Mouse (Mus musculus): ENCODE data around the gene Ppp1r3e. TPM values are rescaled to one million over a fixed set of nuclear protein-coding genes. Genes with fewer than 3 reads are reported as not detected.

The Ppp1r3e gene
- polyA plus RNA-seq, 1 experiment from 2014 or later = 0.98 TPM

DNA sequence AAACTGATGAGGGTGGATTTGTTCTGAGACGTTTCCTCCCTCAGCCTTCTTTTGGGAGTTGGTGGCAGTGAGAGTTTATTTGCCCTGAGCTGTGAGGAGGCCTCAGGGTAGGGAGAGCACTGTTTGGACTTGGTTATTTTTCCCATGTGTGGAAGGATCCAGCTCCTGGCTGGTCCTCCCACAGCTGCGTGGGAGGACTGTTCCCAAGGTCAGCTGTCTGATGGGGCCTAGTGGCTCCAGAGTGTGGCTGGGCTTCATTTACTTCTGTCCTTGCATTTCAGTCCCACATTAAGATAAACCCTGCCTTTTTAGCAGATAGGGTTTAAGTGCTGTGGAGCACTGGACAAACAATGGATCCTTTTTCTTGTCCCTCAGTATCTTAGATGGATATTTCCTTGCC lies 20.1 kb upstream of the Ppp1r3e start:
- Histone ChIP-seq H3K36me3 (peaks cover 37% of the 10 kb centered on the region), H3K4me1 (peaks cover 23% of the 10 kb centered on the region), H3K9me3 (no peaks in the 10 kb centered on the region), H3K27me3 (ENCODE audit: insufficient read depth, poor library complexity, severe bottlenecking) (no peaks in the 10 kb centered on the region), H3K27ac (peak overlapping the region; percentile 29; the same call in 1 of the 2 replicates), H3K4me3 (no peak overlapping the region)
- DNase-seq (ENCODE audit: low spot score) = no peak
- WGBS = 55% methylated on average over 2 of the region's 2 CpGs

DNA sequence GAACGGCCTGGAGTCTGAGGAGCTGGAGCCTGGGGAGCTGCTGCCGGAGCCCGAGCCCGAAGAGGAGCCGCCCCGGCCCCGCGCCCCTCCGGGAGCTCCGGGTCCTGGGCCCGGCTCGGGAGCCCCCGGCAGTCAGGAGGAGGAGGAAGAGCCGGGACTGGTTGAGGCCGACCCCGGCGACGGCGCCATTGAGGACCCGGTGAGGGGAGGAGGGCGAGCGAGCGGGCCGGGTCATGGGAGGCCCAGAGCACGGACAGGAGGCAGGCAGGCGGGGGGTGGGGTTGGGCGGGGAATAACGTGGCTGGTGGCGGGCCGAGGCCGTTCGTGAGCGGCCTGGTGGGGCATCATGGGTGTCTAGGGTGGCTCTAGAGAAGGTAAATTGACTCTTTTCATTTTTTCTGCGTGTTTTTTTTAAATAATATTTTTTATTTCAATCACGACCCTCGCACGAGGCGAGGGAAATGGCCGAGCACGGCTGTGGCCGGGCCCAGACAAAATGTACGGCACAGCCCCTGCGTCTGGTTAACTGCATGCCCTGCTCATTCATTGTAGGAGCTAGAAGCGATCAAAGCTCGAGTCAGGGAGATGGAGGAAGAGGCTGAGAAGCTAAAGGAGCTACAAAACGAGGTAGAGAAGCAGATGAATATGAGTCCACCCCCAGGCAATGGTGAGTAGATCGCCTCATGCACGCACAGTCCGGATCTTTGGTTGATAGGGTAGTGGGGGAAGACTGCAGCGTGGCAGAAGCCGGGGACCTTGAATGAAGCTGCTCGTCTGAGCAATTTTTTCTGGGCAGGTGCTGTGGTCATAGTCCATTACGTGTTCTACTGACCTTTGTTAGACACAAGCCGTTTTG lies 17.2 kb upstream of the Ppp1r3e start:
- Histone ChIP-seq H3K4me1 (peaks cover 23% of the 10 kb centered on the region), H3K36me3 (peaks cover 37% of the 10 kb centered on the region), H3K27ac (peak overlapping the region; percentile 97), H3K27me3 (ENCODE audit: insufficient read depth, poor library complexity, severe bottlenecking) (no peaks in the 10 kb centered on the region), H3K9me3 (no peaks in the 10 kb centered on the region), H3K4me3 (peak overlapping the region; percentile 80)
- DNase-seq (ENCODE audit: low spot score) = peak; percentile 87
- WGBS = under 1% methylated on average over 54 of the region's 54 CpGs

DNA sequence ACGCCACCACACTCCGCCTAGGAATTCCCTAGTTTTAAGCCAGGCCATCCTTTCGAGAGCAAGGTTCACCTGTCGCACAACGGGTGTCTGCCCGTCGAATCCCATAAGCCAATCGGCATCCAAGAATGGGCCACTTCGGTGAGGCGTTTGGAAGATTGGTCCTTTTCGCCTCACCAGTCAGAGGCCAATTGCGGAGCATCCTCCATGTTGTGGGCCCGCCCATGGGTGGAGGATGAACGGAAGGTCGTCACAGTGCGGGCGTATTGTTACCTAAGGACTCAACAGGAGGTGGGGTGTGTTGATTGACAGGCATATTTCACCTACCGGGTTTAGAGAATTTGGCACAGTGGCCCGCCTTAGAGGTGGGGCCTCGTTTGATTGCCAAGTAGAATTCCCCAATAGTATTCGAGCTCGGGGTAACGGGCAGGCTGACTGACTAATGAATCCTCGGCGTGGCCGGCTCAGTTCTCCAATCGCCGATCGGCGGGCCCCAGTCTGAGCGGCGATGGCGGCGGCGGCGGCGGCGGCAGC lies 16.4 kb upstream of the Ppp1r3e start:
- peak overlapping the region; percentile 97 for H3K27ac ChIP-seq
- peak; percentile 100 for DNase-seq (ENCODE audit: low spot score)
- H3K36me3 ChIP-seq = peaks cover 33% of the 10 kb centered on the region
- peak overlapping the region; percentile 80 for H3K4me3 ChIP-seq
- no peaks in the 10 kb centered on the region for H3K27me3 ChIP-seq (ENCODE audit: insufficient read depth, poor library complexity, severe bottlenecking)
- H3K4me1 ChIP-seq = peaks cover 23% of the 10 kb centered on the region
- under 1% methylated on average over 38 of the region's 38 CpGs for WGBS
- no peaks in the 10 kb centered on the region for H3K9me3 ChIP-seq

DNA sequence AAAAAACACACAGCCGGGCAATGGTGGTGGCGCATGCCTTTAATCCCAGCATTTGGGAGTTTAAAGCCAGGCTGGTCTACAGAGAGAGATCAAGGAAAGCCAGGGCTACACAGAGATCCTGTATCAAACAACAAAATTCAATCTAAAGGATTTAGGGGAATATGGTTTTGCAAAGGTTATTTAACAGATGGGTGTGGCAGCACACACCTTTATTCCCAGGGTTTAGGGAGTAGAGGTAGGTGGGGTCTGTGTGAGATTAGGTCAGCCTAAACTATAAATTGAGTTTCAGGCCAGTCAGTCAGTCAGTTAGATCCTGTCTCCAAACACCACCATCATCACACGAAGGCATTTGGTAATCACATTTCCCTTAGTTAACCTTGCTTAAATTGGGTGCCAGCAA lies 14.8 kb upstream of the Ppp1r3e start, which contains the start of gene Pabpn1:
TSS of gene Pabpn1 (plus strand) at position 301 of the 400 bp plus-strand sequence.
- H3K4me1 ChIP-seq = peaks cover 15% of the 10 kb centered on the region
- WGBS = 92% methylated on average over 3 of the region's 3 CpGs

DNA sequence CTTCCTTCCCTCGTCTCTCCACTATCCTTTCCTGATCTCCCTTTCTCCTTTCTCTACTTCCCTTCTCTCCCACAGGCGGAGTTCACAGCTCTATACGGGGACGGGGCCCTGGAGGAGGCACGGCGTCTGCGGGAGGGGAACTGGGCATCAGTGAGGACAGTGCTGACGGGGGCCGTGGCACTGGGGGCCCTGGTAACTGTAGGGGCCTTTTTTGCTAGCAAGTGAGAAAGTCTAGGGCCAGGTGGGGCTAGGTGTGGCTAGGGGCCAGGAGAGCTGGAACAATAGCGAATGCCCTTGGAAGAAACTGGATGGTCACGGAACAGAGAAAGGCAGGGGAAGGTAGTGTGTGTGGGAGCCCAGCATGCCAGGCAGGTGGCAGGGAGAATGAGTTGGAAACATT lies 8.0 kb upstream of the Ppp1r3e start:
- Histone ChIP-seq H3K4me3 (no peak overlapping the region), H3K4me1 (peaks cover 35% of the 10 kb centered on the region), H3K9me3 (no peaks in the 10 kb centered on the region), H3K27me3 (ENCODE audit: insufficient read depth, poor library complexity, severe bottlenecking) (no peaks in the 10 kb centered on the region), H3K27ac (peak overlapping the region; percentile 29; the same call in 1 of the 2 replicates), H3K36me3 (peaks cover 27% of the 10 kb centered on the region; the same call in 1 of the 2 replicates)
- DNase-seq (ENCODE audit: low spot score) = no peak
- WGBS = 87% methylated on average over 11 of the region's 11 CpGs

More for the DNA sequence above, 14.8 kb upstream of the Ppp1r3e start, which contains the start of gene Pabpn1:
- Histone ChIP-seq H3K27ac (peak within 1 kb of the TSS; percentile 97), H3K27me3 (ENCODE audit: insufficient read depth, poor library complexity, severe bottlenecking) (no peaks in the 10 kb centered on the region), H3K36me3 (peaks cover 20% of the 10 kb centered on the region), H3K9me3 (no peaks in the 10 kb centered on the region), H3K4me3 (peak within 1 kb of the TSS; percentile 80)
- DNase-seq (ENCODE audit: low spot score) = no peak

DNA sequence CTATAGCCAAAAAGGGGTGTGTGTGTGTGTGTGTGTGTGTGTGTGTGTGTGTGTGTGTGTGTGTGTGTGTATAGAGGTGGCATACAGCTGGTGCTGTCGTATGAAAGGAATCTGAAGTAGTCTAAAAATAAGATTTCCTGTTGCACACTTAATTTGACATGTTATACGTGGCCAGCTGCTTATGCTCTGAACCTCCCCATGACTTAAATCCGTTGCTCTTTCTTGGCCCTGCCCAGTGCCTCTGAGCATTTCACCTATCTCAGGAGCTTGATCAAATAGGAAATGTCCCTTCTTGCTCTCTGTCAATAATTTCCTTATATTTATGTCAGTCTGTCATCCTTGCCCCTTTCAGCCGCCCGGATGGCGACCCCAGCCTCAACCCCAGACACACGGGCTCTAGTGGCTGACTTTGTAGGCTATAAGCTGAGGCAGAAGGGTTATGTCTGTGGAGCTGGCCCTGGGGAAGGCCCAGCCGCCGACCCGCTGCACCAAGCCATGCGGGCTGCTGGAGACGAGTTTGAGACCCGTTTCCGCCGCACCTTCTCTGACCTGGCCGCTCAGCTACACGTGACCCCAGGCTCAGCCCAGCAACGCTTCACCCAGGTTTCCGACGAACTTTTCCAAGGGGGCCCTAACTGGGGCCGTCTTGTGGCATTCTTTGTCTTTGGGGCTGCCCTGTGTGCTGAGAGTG lies 6.8 kb upstream of the Ppp1r3e start:
- Histone ChIP-seq H3K27ac (peak overlapping the region; percentile 92), H3K4me3 (peak overlapping the region; percentile 78), H3K9me3 (no peaks in the 10 kb centered on the region), H3K36me3 (peaks cover 27% of the 10 kb centered on the region; the same call in 1 of the 2 replicates), H3K27me3 (ENCODE audit: insufficient read depth, poor library complexity, severe bottlenecking) (no peaks in the 10 kb centered on the region), H3K4me1 (peaks cover 35% of the 10 kb centered on the region)
- WGBS = 22% methylated on average over 21 of the region's 21 CpGs
- no peak for DNase-seq (ENCODE audit: low spot score)

DNA sequence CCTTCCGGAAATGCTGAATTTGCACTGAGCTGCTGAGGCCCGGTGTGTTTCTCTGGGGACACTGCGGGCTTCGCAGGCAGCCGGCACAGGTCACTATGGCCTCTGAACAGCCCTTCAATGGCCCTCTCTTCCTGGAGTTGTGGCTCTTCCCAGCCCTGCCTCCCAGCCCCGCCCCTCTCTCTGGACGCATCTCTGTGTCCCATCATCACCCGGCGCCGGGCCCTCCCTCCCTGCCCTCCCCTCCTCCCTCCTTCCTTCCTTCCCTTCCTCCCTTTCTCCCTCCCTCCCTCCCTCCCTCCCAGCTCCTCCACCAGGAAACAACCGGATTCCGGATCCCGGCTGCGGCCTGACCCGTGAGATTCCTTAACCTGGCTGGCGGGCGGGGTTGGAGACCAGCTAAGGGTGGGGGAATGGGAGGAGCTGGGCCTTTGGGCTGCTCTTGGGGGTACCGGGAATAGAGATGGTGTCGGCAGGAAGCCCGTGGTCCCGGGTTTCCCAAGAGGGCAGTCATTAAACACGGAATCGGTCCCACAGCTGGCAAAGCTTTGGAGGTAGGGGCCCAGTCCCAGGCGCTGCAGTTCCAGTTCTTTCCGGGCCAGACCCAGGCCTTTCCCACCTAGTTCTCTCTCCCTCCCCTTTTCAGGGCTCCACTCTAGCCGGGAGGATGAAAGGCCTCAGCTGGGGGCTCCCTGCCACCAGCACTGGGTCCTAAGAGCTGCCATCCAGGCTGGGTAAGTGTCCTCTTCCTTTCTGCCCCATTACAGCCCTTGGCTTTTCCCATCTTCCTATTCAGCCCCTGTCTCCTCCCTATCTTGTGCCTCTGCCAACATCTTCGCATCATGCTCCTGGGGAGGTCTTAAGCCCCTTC lies 6.0 kb upstream of the Ppp1r3e start, which contains the start of the genes Bcl2l2 and Gm20521:
TSS of gene Bcl2l2 (plus strand) at position 224 of the 868 bp plus-strand sequence.
TSS of gene Gm20521 (plus strand) at position 288 of the 868 bp plus-strand sequence.
- peak; percentile 97 for DNase-seq (ENCODE audit: low spot score)
- peaks cover 35% of the 10 kb centered on the region for H3K4me1 ChIP-seq
- 1% methylated on average over 27 of the region's 27 CpGs for WGBS

DNA sequence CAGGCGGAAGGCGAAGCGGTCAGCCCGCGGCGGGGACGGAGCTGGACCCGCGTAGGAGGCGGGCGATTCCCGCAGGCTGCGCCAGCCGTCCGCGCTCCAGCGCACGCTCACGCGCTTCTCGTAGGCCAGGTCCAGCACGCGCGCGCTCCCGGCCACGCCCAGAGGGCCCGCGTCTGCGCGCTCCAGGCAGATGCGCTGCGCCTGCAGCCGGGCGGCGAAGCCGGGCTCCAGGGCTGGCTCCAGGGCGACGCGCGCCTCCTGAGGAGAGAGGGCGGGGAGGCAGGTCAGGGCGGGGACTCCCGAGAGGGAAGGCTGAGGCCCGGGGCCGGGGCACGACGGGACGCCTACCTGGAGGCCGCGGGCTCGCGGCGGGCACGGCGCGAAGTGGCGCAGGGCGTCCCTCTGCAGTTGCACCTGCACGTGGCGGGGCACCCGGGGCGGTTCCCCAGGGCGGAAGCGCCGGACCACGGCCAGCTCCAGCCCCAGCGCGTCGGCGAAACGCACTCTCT lies 757 bp downstream of the Ppp1r3e start:
- H3K36me3 ChIP-seq = no peaks in the 10 kb centered on the region
- no peaks in the 10 kb centered on the region for H3K9me3 ChIP-seq
- under 1% methylated on average over 52 of the region's 72 CpGs for WGBS
- H3K4me3 ChIP-seq = peak overlapping the region; percentile 70
- H3K27me3 ChIP-seq (ENCODE audit: insufficient read depth, poor library complexity, severe bottlenecking) = no peaks in the 10 kb centered on the region
- DNase-seq (ENCODE audit: low spot score) = peak; percentile 92
- peaks cover 22% of the 10 kb centered on the region for H3K4me1 ChIP-seq
- H3K27ac ChIP-seq = peak overlapping the region; percentile 91

More for the DNA sequence above, 6.0 kb upstream of the Ppp1r3e start, which contains the start of the genes Bcl2l2 and Gm20521:
- Histone ChIP-seq H3K36me3 (peaks cover 27% of the 10 kb centered on the region; the same call in 1 of the 2 replicates), H3K9me3 (no peaks in the 10 kb centered on the region), H3K27ac (peak within 1 kb of the TSS; percentile 92), H3K4me3 (peak within 1 kb of the TSS; percentile 78), H3K27me3 (ENCODE audit: insufficient read depth, poor library complexity, severe bottlenecking) (no peaks in the 10 kb centered on the region)

DNA sequence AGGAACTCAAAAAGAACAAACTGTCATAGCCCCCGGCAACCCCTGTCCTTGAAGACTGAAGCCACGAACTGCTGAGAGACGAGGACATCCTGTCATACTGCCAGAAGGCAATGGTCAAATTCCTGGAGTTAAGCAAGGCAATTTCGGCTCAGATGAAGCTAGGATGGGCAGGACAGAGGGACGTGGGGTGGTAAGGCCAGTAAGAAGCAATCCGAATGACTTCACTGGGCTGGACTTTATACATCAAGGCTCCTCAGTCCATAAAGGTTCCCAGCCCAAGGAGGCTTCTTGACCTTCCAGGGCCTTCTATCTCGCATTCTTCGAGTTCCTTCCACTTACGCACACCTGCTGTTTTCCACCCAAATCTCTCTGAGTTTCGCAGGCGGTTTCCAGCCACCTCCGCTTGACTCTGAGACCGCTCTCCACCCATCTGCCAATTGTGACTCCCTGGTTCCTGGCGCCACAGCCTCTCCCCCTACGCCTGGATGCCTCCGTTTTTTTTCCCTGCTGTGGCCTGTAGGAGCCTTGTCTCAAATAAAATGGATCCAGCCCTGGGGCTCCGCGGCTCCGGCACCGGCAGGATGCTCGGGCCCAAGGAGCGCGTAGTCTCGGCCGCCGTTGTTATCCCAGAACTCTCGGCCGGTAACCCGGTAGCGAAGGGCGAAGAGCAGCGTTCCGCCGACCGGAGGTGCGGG lies 1.4 kb downstream of the Ppp1r3e start:
- Histone ChIP-seq H3K4me1 (peaks cover 20% of the 10 kb centered on the region), H3K36me3 (no peaks in the 10 kb centered on the region), H3K9me3 (no peaks in the 10 kb centered on the region), H3K4me3 (peak overlapping the region; percentile 70), H3K27me3 (ENCODE audit: insufficient read depth, poor library complexity, severe bottlenecking) (no peaks in the 10 kb centered on the region), H3K27ac (peak overlapping the region; percentile 91)
- DNase-seq (ENCODE audit: low spot score) = peak; percentile 80
- 1% methylated on average over 36 of the region's 36 CpGs for WGBS

DNA sequence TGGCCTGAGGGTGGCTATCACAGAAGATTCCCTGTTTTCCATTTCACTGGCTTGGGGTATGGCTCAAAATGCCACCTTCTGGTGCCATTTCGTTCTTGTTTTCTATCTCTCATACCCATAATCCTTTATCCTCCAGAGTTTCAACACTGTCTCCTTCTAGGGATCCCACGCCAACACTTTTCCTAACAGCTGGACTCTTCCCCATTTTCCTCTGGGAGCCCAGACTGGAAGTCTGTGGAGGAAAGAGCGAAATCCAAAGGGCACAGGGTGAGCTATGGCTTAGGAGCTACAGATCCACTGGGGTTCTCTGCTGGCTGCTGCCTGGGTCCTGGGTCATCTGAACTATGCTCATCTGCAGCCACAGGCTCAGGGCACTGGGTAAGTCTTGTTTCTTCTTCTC lies 3.2 kb downstream of the Ppp1r3e start:
- H3K27me3 ChIP-seq (ENCODE audit: insufficient read depth, poor library complexity, severe bottlenecking) = no peaks in the 10 kb centered on the region
- no peaks in the 10 kb centered on the region for H3K36me3 ChIP-seq
- no peak overlapping the region for H3K4me3 ChIP-seq
- no peak for DNase-seq (ENCODE audit: low spot score)
- H3K4me1 ChIP-seq = peaks cover 20% of the 10 kb centered on the region
- WGBS = 91% methylated on average over 3 of the region's 3 CpGs
- no peaks in the 10 kb centered on the region for H3K9me3 ChIP-seq
- no peak overlapping the region for H3K27ac ChIP-seq

DNA sequence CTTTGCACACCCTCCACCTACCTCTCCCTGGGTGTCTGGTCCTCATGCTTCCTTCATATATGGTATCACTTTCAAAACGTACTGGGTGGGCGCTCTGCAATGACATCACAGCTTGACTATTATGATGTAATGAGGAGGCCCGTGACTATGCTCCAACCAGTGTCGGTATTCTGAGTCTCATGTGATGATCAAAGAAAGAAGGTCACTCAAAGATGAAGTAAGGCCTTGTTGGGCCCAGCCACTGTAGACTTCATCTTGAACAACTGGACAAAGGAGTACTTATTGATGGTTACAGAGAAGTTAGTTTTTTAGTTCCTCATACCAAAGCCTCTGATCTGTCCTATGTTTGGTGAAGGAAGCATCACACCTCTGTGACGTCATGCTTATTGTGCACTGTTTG lies 6.5 kb downstream of the Ppp1r3e start, which contains the start of gene Homez:
TSS of gene Homez (minus strand) at position 101 of the 400 bp plus-strand sequence.
- Histone ChIP-seq H3K9me3 (no peaks in the 10 kb centered on the region), H3K27me3 (ENCODE audit: insufficient read depth, poor library complexity, severe bottlenecking) (no peaks in the 10 kb centered on the region)
- WGBS = 87% methylated on average over 5 of the region's 5 CpGs

More for the DNA sequence above, 6.5 kb downstream of the Ppp1r3e start, which contains the start of gene Homez:
- no peak within 1 kb of the TSS for H3K4me3 ChIP-seq
- no peak for DNase-seq (ENCODE audit: low spot score)
- no peaks in the 10 kb centered on the region for H3K36me3 ChIP-seq
- H3K4me1 ChIP-seq = peaks cover 6% of the 10 kb centered on the region
- H3K27ac ChIP-seq = no peak within 1 kb of the TSS

All from heart, embryonic 10.5 days (tissue).